Mouse (Mus musculus) common myeloid progenitor, adult 5-6 weeks (primary cell): ENCODE results near the gene Ell3. TPM values are rescaled to one million over a fixed set of nuclear protein-coding genes. Genes with fewer than 3 reads are reported as not detected.

Experiments
- ATAC-seq: replicated peaks from 2 replicates; pipeline ENCODE4 v1.8.0; 2016; ENCODE audit warnings: low read depth, mild to moderate bottlenecking, moderate TSS enrichment, inconsistent platforms; ENCODE audit not compliant: poor library complexity, severe bottlenecking
- total RNA-seq: library from RNA; stranded (forward); fragments of 200-1000, 187-1606 nt; gene quantifications from 2 replicates; pipeline ENCODE4 v1.2.3, GENCODE M21; 2017

The Ell3 gene
- total RNA-seq, 1 experiment from 2014 or later = not detected

- peak; percentile 2; the same call in 1 of the 2 replicates for ATAC-seq
These were observed 31.2 kb downstream of the Ell3 start for GRCm38 (mm10) chr2:121412843-121413386.

GRCm38 (mm10) chr2:121408160-121408559 is 35.9 kb downstream of the Ell3 start:
- ATAC-seq = peak; percentile 62

- no peak for ATAC-seq
These were observed 40.8 kb downstream of the Ell3 start for GRCm38 (mm10) chr2:121403296-121403695.

- ATAC-seq = peak; percentile 73; the same call in 1 of the 2 replicates
These were observed 47.5 kb downstream of the Ell3 start for GRCm38 (mm10) chr2:121396624-121397023.

Other genes starting within 250 kb of the Ell3 start
- 43.2 and 45.5 TPM in 2 replicates for gene Trp53bp1, start 172.9 kb downstream of the Ell3 start, total RNA-seq
- gene Map1a, start 154.7 kb downstream of the Ell3 start, total RNA-seq = under 0.01 TPM in 1 of 2 replicates, not detected in the other
- gene Ppip5k1, start 88.9 kb downstream of the Ell3 start, total RNA-seq = 12.2 and 22.1 TPM in 2 replicates
- gene Ckmt1, start 86.6 kb downstream of the Ell3 start, total RNA-seq = not detected in 2 replicates
- not detected in 2 replicates for gene Strc, start 57.1 kb downstream of the Ell3 start, total RNA-seq
- 272 and 336 TPM in 2 replicates for gene Pdia3, start 30.5 kb downstream of the Ell3 start, total RNA-seq
- 3.2 TPM in 1 of 2 replicates, not detected in the other for gene Catsper2, start 30.5 kb downstream of the Ell3 start, total RNA-seq
- 300 and 324 TPM in 2 replicates for gene Serf2, start 4.9 kb upstream of the Ell3 start, total RNA-seq
- gene Hypk, start 9.0 kb upstream of the Ell3 start, total RNA-seq = 76.4 and 129 TPM in 2 replicates
- 1.4 and 1.8 TPM in 2 replicates for gene Serinc4, start 12.5 kb upstream of the Ell3 start, total RNA-seq
- gene Mfap1b, start 29.8 kb upstream of the Ell3 start, total RNA-seq = 51.2 and 61.1 TPM in 2 replicates
- 34.0 and 34.7 TPM in 2 replicates for gene Mfap1a, start 62.4 kb upstream of the Ell3 start, total RNA-seq
- 38.6 and 42.9 TPM in 2 replicates for gene Wdr76, start 62.4 kb upstream of the Ell3 start, total RNA-seq